Mouse (Mus musculus): ENCODE measurements around the gene Jam2.

DNA sequence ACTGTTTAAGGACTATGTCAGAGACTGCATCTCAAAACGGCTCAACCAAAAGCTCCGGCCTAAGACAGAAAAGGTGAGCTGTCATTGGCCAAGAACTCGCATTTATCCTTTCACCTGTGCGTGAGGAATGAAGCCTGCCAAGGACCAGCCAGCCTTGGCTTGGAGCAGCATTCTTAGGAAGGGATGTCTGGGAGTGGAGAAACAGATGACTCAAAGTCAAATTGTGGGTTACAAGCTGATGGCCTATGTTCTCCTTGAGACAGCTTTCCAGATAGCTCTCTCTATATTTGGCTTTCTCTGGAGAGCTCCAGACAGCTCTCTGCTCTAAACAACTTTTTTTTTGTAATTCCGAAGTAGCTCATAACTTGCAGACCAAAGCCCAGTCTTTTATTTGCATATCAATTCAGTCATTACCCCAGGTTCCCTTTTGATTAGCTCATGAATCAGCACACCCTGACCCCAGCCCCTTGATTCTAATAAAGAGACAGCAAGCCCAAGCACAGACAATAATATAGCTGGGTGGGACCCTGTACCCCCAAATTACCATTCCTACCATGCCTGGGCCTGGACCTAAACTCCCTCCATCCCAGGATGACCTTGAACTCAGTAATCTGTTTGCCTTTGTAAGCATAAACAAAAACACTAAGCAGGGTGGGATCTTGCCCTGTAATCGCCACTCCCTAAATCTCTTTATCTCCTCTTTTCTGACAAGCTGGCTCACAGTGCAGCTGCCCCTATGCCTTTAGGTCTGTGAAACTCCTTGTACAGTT lies 5.1 kb downstream of the Jam2 start:
- TF ChIP-seq POLR2A (IDR thresholded peaks at IDR 0.05; ENCODE audit: control insufficient read depth, extremely low read depth, insufficient read depth, low read length, poor library complexity) (no peak), CTCF (IDR thresholded peaks at IDR 0.05; ENCODE audit: borderline replicate concordance, control insufficient read depth, extremely low read depth, insufficient read depth, low read length, poor library complexity) (no peak)

Data from thymus, adult 2 months (tissue).